Mouse (Mus musculus): ENCODE measurements around the gene Prr22. TPM values are rescaled to one million over a fixed set of nuclear protein-coding genes. Genes with fewer than 3 reads are reported as not detected.

Gene Prr22
- polyA plus RNA-seq, 1 experiment from 2014 or later: 1.1 TPM

DNA sequence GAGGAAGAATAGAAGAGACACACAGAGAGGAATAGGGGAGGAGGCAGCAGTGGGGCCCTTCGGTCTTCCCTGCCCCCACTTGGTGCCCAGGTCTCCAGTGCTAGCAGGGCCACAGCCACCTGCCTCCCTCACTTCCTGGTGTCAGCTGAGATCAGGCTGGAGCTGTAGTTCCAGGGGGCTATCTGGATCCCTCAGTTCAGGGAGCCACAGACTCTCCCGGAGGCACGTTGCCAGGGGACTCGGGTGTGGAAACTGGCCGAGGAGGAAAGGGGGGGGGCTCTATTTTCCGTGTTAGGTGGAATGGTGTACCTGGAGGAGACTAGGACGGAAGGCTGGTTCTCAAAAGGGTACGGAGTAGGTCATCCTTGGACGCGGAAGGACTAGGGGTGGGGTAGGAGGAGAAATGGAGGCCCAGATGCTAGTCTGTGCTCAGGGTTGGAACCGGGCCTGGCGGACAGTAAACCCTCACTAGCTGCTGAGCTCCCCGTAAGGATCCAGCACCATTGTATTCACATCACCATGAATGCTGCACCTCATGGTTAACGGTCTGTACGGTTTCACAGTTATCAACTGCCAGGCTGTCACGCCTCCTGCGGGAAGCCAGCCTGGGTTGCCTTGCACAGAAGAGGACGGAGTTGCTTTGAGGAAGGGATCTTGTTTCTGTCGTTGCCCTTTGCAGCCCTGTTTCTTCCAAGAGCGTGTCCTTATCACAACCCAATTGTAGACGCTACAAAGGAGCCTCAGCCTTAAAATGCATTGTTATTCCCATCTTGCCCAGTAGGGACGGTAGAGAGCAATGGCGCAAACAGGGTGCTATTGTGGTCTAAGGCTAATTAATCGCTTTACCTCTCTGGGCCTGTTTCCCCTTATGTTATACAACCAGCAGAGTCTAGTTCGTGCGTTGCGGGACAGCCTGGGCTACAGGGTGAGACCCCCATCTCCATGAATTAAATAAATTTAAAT lies 7.0 kb upstream of the Prr22 start:
- H3K4me2 ChIP-seq: peak overlapping the region; percentile 73
- peaks cover 25% of the 10 kb centered on the region for H3K27me3 ChIP-seq
- H3K36me3 ChIP-seq: peaks cover 17% of the 10 kb centered on the region
- 52% methylated on average over 27 of the region's 27 CpGs for WGBS
- peak overlapping the region; percentile 78 for H3K9ac ChIP-seq
- peak overlapping the region; percentile 95 for H3K27ac ChIP-seq (replicated peaks)
- H3K9me3 ChIP-seq: no peaks in the 10 kb centered on the region
- H3K4me3 ChIP-seq: peak overlapping the region; percentile 47; the same call in 1 of the 2 replicates
- H3K4me1 ChIP-seq (replicated peaks): peaks cover 25% of the 10 kb centered on the region
- ATAC-seq (ENCODE audit: low read depth): no peak

DNA sequence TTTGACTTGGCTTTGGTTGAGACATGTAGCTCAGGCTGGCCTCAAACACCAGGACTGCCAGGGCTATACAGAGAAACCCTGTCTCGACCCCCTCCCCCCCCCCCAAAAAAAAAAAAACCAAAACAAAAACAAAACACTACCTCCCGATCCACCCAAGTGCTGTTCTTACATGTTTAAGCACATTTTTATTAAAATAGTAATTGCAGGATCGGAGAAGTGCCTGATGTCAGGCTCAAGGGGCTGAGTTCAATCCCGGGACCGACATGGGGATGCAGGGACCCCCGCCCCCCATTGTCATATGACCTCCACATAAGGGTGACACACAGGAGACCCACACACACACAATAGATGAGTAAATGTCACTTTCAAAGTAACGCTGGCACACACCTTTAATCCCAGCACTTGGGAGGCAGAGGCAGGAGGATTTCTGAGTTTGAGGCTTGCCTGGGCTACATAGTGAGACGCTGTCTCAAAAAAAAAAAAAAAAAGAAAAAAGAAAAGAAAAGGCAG lies 6.3 kb upstream of the Prr22 start:
- H3K27ac ChIP-seq (replicated peaks): peak overlapping the region; percentile 96
- H3K9ac ChIP-seq: no peak overlapping the region
- WGBS: 79% methylated on average over 8 of the region's 8 CpGs

DNA sequence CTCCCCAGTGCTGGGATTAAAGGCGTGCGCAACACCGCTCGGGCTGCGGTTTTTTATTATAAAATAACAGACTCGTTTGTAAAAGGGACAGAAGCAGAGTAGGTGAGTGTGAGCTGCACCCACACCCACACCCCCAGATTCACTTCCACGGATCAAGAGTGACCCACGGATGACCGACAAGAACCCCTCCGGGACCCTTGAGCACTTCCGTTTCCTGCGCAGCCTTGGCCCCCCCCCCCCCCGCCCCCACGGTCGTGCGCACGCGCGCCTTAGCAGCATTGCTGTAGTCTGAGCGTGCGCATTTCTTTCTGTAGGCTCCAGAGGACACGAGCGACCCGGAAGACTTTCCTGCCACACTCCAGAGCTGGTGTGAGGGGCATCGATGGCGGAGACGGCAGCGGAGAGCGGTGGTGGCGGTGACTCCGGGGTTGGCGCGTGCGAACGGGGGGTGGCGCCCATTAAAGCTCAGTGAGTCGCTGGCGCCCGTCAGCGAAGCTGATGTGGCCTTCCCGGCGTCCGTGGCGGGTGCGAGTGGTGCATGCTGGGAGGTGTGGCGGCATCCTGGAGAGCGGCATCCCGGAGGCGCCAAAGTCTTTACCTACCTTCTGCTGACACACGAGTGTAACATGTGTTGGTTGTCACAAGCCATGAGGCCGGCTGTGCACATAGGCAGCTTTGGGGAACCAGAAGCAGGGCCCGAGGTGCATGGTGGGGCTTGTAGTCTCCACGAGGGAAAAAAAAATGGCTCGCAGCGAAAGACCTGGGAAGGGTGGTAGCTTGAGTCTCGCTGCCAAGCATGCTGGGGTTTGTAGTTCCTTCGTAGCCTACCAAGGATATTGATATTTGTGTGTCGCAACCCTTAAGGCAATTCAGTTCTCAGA lies 5.3 kb upstream of the Prr22 start, which contains the start of gene Dus3l:
Gene Dus3l (plus strand): TSS at position 284 of the 881 bp plus-strand sequence.
- 2% methylated on average over 57 of the region's 58 CpGs for WGBS
- Histone ChIP-seq H3K4me2 (peak within 1 kb of the TSS; percentile 80), H3K9ac (peak within 1 kb of the TSS; percentile 87), H3K9me3 (no peaks in the 10 kb centered on the region), H3K4me3 (peak within 1 kb of the TSS; percentile 58), H3K4me1 (replicated peaks) (peaks cover 25% of the 10 kb centered on the region), H3K27ac (replicated peaks) (peak within 1 kb of the TSS; percentile 96), H3K36me3 (peaks cover 34% of the 10 kb centered on the region), H3K27me3 (peaks cover 14% of the 10 kb centered on the region; the same call in 1 of the 2 replicates)
- peak; percentile 82 for ATAC-seq (ENCODE audit: low read depth)

More for the DNA sequence above, 6.3 kb upstream of the Prr22 start:
- Histone ChIP-seq H3K27me3 (peaks cover 22% of the 10 kb centered on the region), H3K4me2 (peak overlapping the region; percentile 80), H3K4me1 (replicated peaks) (peaks cover 25% of the 10 kb centered on the region), H3K9me3 (no peaks in the 10 kb centered on the region), H3K4me3 (peak overlapping the region; percentile 58), H3K36me3 (peaks cover 25% of the 10 kb centered on the region)
- ATAC-seq (ENCODE audit: low read depth): no peak

DNA sequence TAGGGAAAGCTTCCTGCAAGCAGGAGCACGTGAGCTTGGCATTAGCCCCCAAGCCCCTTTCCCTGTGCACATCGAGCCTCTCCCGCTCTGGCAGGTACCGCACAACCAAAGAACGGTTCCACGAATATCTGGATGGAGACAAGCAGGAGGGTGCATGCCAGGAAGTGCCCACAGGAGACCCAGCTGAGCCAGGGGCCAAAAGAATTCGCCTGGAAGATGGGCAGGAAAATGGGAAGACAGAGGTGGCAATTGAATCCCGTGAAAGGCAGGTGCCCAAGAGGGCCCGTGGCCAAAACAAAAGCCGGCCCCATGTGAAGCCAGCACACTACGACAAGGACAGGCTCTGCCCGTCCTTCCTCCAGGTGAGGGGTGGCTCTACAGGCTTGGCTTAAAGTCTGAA lies 4.6 kb upstream of the Prr22 start:
- WGBS: 56% methylated on average over 12 of the region's 12 CpGs
- peak overlapping the region; percentile 87 for H3K9ac ChIP-seq
- H3K4me2 ChIP-seq: peak overlapping the region; percentile 80
- no peaks in the 10 kb centered on the region for H3K9me3 ChIP-seq
- ATAC-seq (ENCODE audit: low read depth): peak; percentile 3; the same call in 1 of the 2 replicates
- H3K27ac ChIP-seq (replicated peaks): peak overlapping the region; percentile 96
- peaks cover 9% of the 10 kb centered on the region; the same call in 1 of the 2 replicates for H3K27me3 ChIP-seq
- peaks cover 41% of the 10 kb centered on the region for H3K36me3 ChIP-seq
- H3K4me1 ChIP-seq (replicated peaks): peaks cover 25% of the 10 kb centered on the region
- peak overlapping the region; percentile 58 for H3K4me3 ChIP-seq

DNA sequence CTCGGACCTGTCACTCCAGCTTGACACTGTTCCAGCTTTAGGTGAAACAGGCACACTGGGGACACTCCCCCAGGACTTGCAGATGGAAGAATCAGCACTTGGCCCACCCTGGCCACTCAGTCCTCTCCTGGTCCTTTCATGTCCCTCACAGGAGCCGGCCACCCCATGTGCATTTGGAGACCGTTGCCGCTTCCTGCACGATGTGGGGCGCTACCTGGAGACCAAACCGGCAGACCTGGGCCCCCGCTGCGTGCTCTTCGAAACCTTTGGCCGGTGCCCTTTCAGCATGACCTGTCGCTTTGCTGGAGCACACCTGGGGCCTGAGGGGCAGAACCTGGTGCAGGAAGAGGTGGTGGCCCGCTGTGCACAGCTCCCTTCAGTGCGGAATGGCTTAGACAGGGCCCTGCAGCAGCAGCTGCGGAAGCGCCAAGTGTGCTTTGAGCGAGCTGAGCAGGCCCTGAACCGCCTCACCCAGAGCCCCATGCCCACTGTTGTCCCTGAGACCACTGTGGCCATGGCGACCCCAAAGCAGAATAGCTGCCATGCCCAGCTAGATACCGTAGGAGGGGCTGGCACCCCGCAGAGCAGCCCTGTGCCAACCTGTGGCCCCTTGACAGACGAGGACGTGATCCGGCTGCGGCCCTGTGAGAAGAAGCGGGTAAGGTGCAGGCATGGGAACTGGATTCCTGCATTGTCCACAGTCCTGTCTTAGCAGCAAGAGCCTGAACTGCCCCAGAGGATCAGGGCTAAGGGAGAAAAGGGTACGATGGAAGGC lies 3.2 kb upstream of the Prr22 start:
- Histone ChIP-seq H3K27ac (replicated peaks) (no peak overlapping the region), H3K4me3 (no peak overlapping the region), H3K4me2 (no peak overlapping the region), H3K27me3 (no peaks in the 10 kb centered on the region), H3K9me3 (no peaks in the 10 kb centered on the region), H3K36me3 (peaks cover 51% of the 10 kb centered on the region), H3K4me1 (replicated peaks) (peaks cover 20% of the 10 kb centered on the region), H3K9ac (no peak overlapping the region)
- no peak for ATAC-seq (ENCODE audit: low read depth)
- 95% methylated on average over 27 of the region's 27 CpGs for WGBS

DNA sequence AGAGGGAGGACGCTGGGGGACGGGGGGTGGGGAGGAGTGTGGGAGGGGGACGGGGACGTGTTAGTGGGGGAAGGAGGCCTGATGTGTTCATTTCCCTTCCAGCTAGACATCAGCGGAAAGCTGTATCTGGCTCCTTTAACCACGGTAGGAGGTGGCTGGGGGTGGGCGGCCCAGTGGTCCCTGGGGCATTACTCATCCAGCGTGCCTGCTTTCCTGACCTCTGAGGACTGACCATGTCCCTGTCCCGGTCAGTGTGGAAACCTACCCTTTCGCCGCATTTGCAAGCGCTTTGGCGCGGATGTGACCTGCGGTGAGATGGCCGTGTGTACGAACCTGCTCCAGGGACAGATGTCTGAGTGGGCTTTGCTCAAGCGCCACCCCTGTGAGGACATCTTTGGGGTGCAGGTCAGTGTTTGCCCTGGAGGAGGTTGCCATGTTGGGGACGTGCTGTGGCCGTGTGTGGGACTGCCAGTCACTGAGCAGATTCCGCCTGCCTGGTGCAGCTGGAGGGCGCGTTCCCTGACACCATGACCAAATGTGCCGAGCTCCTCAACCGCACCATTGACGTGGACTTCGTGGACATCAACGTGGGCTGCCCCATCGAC lies 2.4 kb upstream of the Prr22 start:
- peaks cover 51% of the 10 kb centered on the region for H3K36me3 ChIP-seq

DNA sequence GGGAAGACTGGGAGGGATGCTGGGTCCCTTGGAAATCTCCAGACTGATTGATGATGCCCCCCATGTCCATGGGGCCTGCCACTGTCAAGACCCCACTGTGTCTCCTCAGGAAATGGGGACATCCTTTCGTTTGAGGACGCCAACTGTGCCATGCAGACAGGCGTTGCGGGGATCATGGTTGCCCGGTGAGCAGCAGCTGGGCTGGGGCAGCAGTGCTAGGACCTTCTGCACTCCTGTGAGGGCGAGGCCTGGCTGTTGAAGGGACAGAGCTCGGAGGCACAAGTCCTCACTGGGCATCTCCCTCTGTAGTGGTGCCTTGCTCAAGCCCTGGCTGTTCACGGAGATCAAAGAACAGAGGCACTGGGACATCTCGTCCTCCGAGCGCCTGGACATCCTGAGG lies 1.1 kb upstream of the Prr22 start:
- H3K4me3 ChIP-seq: no peak overlapping the region
- peaks cover 51% of the 10 kb centered on the region for H3K36me3 ChIP-seq
- no peak overlapping the region for H3K4me2 ChIP-seq
- H3K9me3 ChIP-seq: no peaks in the 10 kb centered on the region
- 92% methylated on average over 11 of the region's 11 CpGs for WGBS
- H3K27me3 ChIP-seq: no peaks in the 10 kb centered on the region
- H3K27ac ChIP-seq (replicated peaks): no peak overlapping the region
- ATAC-seq (ENCODE audit: low read depth): no peak
- H3K9ac ChIP-seq: no peak overlapping the region
- H3K4me1 ChIP-seq (replicated peaks): peaks cover 7% of the 10 kb centered on the region

More for the DNA sequence above, 2.4 kb upstream of the Prr22 start:
- Histone ChIP-seq H3K4me1 (replicated peaks) (peaks cover 14% of the 10 kb centered on the region), H3K27me3 (no peaks in the 10 kb centered on the region), H3K4me3 (no peak overlapping the region), H3K9me3 (no peaks in the 10 kb centered on the region), H3K27ac (replicated peaks) (no peak overlapping the region), H3K4me2 (no peak overlapping the region), H3K9ac (no peak overlapping the region)
- ATAC-seq (ENCODE audit: low read depth): no peak
- 96% methylated on average over 29 of the region's 29 CpGs for WGBS

DNA sequence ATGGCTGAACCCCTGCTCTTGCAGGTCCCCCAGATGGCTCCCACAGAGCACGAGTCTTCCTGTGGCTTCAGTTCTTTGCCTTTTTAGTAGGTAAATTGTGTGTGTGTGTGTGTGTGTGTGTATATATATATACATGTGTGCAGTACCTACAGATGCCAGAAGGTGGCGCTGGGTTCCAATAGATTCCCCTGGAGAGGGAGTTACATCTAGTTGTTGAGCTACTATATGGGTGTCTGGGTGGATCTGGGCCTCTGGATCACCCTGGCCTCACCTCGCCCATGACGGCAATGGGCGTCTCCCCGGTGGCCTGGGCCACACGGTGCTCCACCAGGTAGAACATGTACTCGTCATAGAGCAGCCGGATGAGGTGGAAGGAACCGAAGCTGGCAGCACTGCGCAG lies 7.5 kb downstream of the Prr22 start:
- no peak overlapping the region for H3K9ac ChIP-seq
- 89% methylated on average over 11 of the region's 11 CpGs for WGBS
- no peak overlapping the region for H3K4me3 ChIP-seq
- no peak overlapping the region for H3K4me2 ChIP-seq
- H3K4me1 ChIP-seq (replicated peaks): no peaks in the 10 kb centered on the region
- ATAC-seq (ENCODE audit: low read depth): no peak
- no peak overlapping the region for H3K27ac ChIP-seq (replicated peaks)
- 0 out of 2 replicates have a peak, but pooled peaks cover 5% of the 10 kb centered on the region for H3K9me3 ChIP-seq
- H3K27me3 ChIP-seq: no peaks in the 10 kb centered on the region
- peaks cover 7% of the 10 kb centered on the region for H3K36me3 ChIP-seq

DNA sequence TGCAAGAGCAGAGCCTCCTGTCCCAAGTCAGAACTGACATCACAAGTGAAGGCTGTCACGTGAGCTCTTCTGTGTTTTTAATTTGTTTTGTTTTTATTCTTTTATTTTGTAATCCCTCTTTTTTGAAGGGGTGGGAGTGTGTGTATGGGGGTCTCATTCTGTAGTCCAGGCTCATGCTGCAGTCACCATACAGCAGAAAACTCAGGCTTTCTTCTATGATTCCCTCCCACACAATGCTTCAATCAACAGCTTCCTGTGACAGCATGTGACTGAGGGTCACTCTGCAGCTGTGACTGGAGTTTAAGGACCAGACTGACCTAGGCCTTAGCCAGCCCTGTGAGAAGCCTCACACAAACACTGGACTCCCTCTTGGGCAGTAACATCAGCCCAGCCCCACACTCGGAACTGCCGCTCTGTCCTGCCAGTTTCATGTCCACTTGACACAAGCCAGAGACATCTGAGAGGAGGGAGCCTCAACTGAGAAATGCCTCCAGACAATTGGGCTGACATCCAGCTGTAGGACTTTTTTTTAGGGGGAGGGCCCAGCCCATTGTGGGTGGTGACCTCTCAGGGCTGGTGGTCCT lies 8.8 kb downstream of the Prr22 start:
- 59% methylated on average over 3 of the region's 3 CpGs for WGBS
- Histone ChIP-seq H3K4me3 (no peak overlapping the region), H3K9me3 (0 out of 2 replicates have a peak, but pooled peaks cover 5% of the 10 kb centered on the region), H3K27me3 (no peaks in the 10 kb centered on the region), H3K4me1 (replicated peaks) (no peaks in the 10 kb centered on the region), H3K4me2 (no peak overlapping the region), H3K36me3 (peaks cover 7% of the 10 kb centered on the region), H3K9ac (no peak overlapping the region), H3K27ac (replicated peaks) (no peak overlapping the region)
- ATAC-seq (ENCODE audit: low read depth): no peak

DNA sequence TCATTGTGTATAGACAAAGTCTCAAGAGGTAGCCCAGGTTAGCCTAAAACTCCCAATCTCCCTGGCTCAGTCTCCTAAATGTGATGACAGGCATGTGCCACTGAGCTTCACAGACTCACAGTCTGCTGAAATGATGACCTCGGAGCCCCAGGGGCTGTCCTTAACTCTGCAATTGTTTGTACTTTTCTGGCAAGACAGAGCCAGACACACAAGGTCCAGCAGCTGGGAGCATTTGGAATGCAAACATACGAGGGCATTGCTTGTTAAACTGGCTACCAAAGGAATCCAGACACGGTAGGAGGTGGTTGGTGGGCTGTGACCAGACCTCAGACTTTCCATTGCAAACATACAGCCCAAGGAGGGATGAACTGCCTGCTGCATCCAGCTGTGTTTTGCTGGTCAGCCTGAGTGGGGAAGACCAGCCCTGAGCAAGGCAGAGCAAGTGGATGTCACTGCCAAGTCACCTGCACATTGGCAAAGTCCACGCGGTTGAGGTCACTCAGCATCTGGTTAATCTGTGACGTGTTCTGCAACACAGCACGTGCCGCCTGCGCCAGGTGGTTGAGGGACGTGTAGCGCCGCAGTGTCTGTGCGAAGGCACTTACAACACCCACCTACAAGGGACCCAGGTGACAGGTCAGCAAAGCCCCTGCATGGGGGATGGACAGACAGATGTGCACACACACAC lies 10.4 kb downstream of the Prr22 start:
- Histone ChIP-seq H3K27ac (replicated peaks) (no peak overlapping the region), H3K36me3 (peaks cover 7% of the 10 kb centered on the region), H3K27me3 (no peaks in the 10 kb centered on the region), H3K4me2 (no peak overlapping the region), H3K4me1 (replicated peaks) (no peaks in the 10 kb centered on the region), H3K9me3 (0 out of 2 replicates have a peak, but pooled peaks cover 5% of the 10 kb centered on the region), H3K4me3 (no peak overlapping the region), H3K9ac (no peak overlapping the region)
- ATAC-seq (ENCODE audit: low read depth): no peak
- WGBS: 87% methylated on average over 13 of the region's 13 CpGs
